Mouse (Mus musculus): Measurements from ENCODE around the gene Tmem125.

- TF ChIP-seq CTCF (conservative IDR thresholded peaks at IDR 0.05; ENCODE audit: low read length), result no peak
- no peak for TF ChIP-seq POU5F1 (IDR thresholded peaks at IDR 0.05; ENCODE audit: borderline replicate concordance, low read length)
Measured at GRCm38 (mm10) chr4:118532663-118533062, 11.2 kb downstream of the Tmem125 start.

Measured in E14TG2a.4 (cell line).